Mouse (Mus musculus) urinary bladder, postnatal 0 days (tissue): Measurements from ENCODE around the gene Ctdsp1. TPM values are rescaled to one million over a fixed set of nuclear protein-coding genes. Genes with fewer than 3 reads are reported as not detected.

Experiments
- microRNA counts: library from miRNA; unstranded; fragments of <30 nt; microRNA quantifications from one replicate; lab custom pipeline; 2016
- microRNA-seq: library from miRNA; unstranded; fragments of <30 nt; microRNA quantifications from one replicate; pipeline ENCODE4, GENCODE M21; 2016
- polyA plus RNA-seq: library from polyadenylated mRNA; unstranded; fragments of >200 nt; fragmentation: Nextera tagmentation; extraction: Ambion mirVana; gene quantifications from 2 replicates; pipeline ENCODE4 v1.2.1, GENCODE M21; 2015

The Ctdsp1 gene
- 59.2 and 61.2 TPM in 2 replicates for polyA plus RNA-seq

GRCm38 (mm10) chr1:74390924-74391748 lies at the start of gene Ctdsp1:
Gene Ctdsp1, plus strand, starts transcription at chr1:74391509.

GRCm38 (mm10) chr1:74361812-74362211 lies 29.5 kb upstream of the Ctdsp1 start, which contains the start of gene Catip:
Gene Catip, plus strand, starts transcription at chr1:74362108.

GRCm38 (mm10) chr1:74374980-74375379 lies 16.3 kb upstream of the Ctdsp1 start, which contains the start of gene Slc11a1:
Gene Slc11a1, plus strand, starts transcription at chr1:74375195.

GRCm38 (mm10) chr1:74408589-74409504 lies 17.5 kb downstream of the Ctdsp1 start, which contains the start of gene Vil1:
Gene Vil1, plus strand, starts transcription at chr1:74409376.

MicroRNAs within 50 kb of the gene (microRNA counts, 519-probe panel; counts per million panel counts)
- 4,313 counts per million, percentile 81 among the panel's probes with 10 or more counts for microRNA mmu-miR-26b (lab: Ali Mortazavi, UCI)

Small RNA genes within 50 kb of the gene (microRNA-seq; reads per million reads assigned to microRNA genes)
- gene Mir26b = 47,912 reads per million, percentile 98 among the genes with 10 or more reads in this experiment

Other genes with a start within 250 kb of the Ctdsp1 start
- gene Cxcr2, start 237.5 kb upstream of the Ctdsp1 start, polyA plus RNA-seq = 0.05 and 2.8 TPM in 2 replicates
- gene Cxcr1, start 196.9 kb upstream of the Ctdsp1 start, polyA plus RNA-seq = not detected in 2 replicates
- 632 and 686 TPM in 2 replicates for gene Arpc2, start 155.4 kb upstream of the Ctdsp1 start, polyA plus RNA-seq
- 1.4 and 2.3 TPM in 2 replicates for gene Gpbar1, start 113.0 kb upstream of the Ctdsp1 start, polyA plus RNA-seq
- 160 and 178 TPM in 2 replicates for gene Aamp, start 106.8 kb upstream of the Ctdsp1 start, polyA plus RNA-seq
- 80.3 and 85.3 TPM in 2 replicates for gene Pnkd, start 106.6 kb upstream of the Ctdsp1 start, polyA plus RNA-seq
- 98.5 and 105 TPM in 2 replicates for gene Tmbim1, start 85.9 kb upstream of the Ctdsp1 start, polyA plus RNA-seq
- gene Catip, start 29.4 kb upstream of the Ctdsp1 start, polyA plus RNA-seq = 0.88 and 1.0 TPM in 2 replicates
- 5.6 and 31.7 TPM in 2 replicates for gene Slc11a1, start 16.3 kb upstream of the Ctdsp1 start, polyA plus RNA-seq
- 0.16 and 0.36 TPM in 2 replicates for gene Vil1, start 17.9 kb downstream of the Ctdsp1 start, polyA plus RNA-seq
- 23.4 and 27.1 TPM in 2 replicates for gene Cnot9, start 114.5 kb downstream of the Ctdsp1 start, polyA plus RNA-seq
- 0.53 and 0.79 TPM in 2 replicates for gene Plcd4, start 151.4 kb downstream of the Ctdsp1 start, polyA plus RNA-seq
- gene Usp37, start 152.8 kb downstream of the Ctdsp1 start, polyA plus RNA-seq = 9.4 and 9.5 TPM in 2 replicates
- 2.9 and 3.3 TPM in 2 replicates for gene Zfp142, start 196.7 kb downstream of the Ctdsp1 start, polyA plus RNA-seq
- 8.8 and 9.8 TPM in 2 replicates for gene Bcs1l, start 196.8 kb downstream of the Ctdsp1 start, polyA plus RNA-seq
- 19.0 and 20.6 TPM in 2 replicates for gene Rnf25, start 209.9 kb downstream of the Ctdsp1 start, polyA plus RNA-seq
- gene Stk36, start 209.9 kb downstream of the Ctdsp1 start, polyA plus RNA-seq = 0.79 and 1.7 TPM in 2 replicates